ENCODE assay signal across 27 mouse cellular contexts in the genomic region with DNA sequence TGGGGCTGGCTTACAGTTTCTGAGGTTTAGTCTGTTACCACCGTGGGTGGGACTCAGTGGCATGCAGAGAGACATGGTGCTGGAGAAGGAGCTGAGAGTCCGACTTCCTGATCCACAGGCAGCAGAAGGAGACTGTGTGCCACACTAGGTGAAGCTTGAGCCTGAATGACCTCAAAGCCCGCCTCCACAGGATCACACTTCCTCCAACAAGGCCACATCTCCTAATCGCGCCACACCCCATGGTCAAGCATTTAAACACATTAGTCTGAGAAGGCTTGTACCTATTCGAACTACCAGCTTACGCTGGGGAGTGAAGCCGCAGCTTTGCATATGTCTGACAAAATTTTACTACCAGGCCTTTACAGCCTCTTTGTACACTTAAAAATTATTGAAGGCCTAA. TPM values are rescaled to one million over a fixed set of nuclear protein-coding genes. Genes with fewer than 3 reads are reported as not detected.
A peak's percentile ranks its signal among the peaks of the same experiment; 100 is the strongest.
DNase-seq lines count a peak whose midpoint lies in the region; ATAC-seq and TF ChIP-seq lines count a peak whose summit lies in the region.
"Had no signal": no experiment of that assay in that cellular context is flagged by ENCODE, and none has a peak within 500 bp of the region (broad histone marks: within the 10 kb centered on the region; RNA-seq: fewer than 3 reads in every experiment).

No protein-coding gene starts in this region.

- no peak for TF ChIP-seq RAD21 in CH12.LX (IDR thresholded peaks at IDR 0.05; ENCODE audit: low read depth, low read length)

- no peaks in the 10 kb centered on the region for H3K79me2 ChIP-seq in CH12.LX (replicated peaks; ENCODE audit: control insufficient read depth, extremely low read depth, insufficient read depth, poor library complexity, severe bottlenecking)

- no peak for TF ChIP-seq EP300 in CH12.LX (IDR thresholded peaks at IDR 0.05; ENCODE audit: low read length)

- no peak for TF ChIP-seq POLR2A in CH12.LX (IDR thresholded peaks at IDR 0.05; ENCODE audit: low read depth, low read length)

- ATAC-seq in embryonic facial prominence, embryonic 13.5 days (ENCODE audit: insufficient number of reproducible peaks, insufficient read depth, low FRiP score, low TSS enrichment, low read depth), result no peak
- ATAC-seq in limb, embryonic 12.5 days (ENCODE audit: insufficient number of reproducible peaks, insufficient read depth, low FRiP score, low TSS enrichment, low read depth), result no peak
- ATAC-seq: activated CD4-positive, CD25-positive, alpha-beta regulatory T cell, adult 4 months; CD4-positive, CD25-positive, alpha-beta regulatory T cell, adult 4 months; forebrain, embryonic 16.5 days had no signal

- no peak overlapping the region for H3K9ac ChIP-seq in embryonic facial prominence, embryonic 13.5 days
- H3K9ac ChIP-seq in limb, embryonic 12.5 days (replicated peaks), result no peak overlapping the region
- H3K9ac ChIP-seq in CH12.LX (ENCODE audit: insufficient read depth, low read depth), result no peak overlapping the region
- H3K9ac ChIP-seq: embryonic facial prominence, embryonic 12.5 days; forebrain, embryonic 12.5 days; hindbrain, embryonic 14.5 days had no signal

- no peak for TF ChIP-seq CTCF in CH12.LX (conservative IDR thresholded peaks at IDR 0.05 in 1 of 2, IDR thresholded peaks at IDR 0.05 in 1 of 2; ENCODE audit: low read depth in 2 of 2, low read length in 2 of 2)

- peaks cover 12% of the 10 kb centered on the region for H3K4me1 ChIP-seq in embryonic facial prominence, embryonic 13.5 days
- H3K4me1 ChIP-seq in embryonic facial prominence, embryonic 10.5 days, result peaks cover 7% of the 10 kb centered on the region; the same call in 1 of the 2 replicates
- peaks cover 25% of the 10 kb centered on the region for H3K4me1 ChIP-seq in limb, embryonic 12.5 days (replicated peaks)
- H3K4me1 ChIP-seq in limb, embryonic 10.5 days, result peaks cover 24% of the 10 kb centered on the region
- peaks cover 19 to 48% of the 10 kb centered on the region in 2 experiments for H3K4me1 ChIP-seq in CH12.LX (ENCODE audit: control insufficient read depth in 1 of 2, insufficient read depth in 2 of 2)

- no peaks in the 10 kb centered on the region for H3K9me3 ChIP-seq in embryonic facial prominence, embryonic 13.5 days
- no peaks in the 10 kb centered on the region for H3K9me3 ChIP-seq in embryonic facial prominence, embryonic 10.5 days
- no peaks in the 10 kb centered on the region for H3K9me3 ChIP-seq in limb, embryonic 12.5 days
- no peaks in the 10 kb centered on the region for H3K9me3 ChIP-seq in limb, embryonic 10.5 days (replicated peaks)
- H3K9me3 ChIP-seq in CH12.LX (replicated peaks; ENCODE audit: low read length), result no peaks in the 10 kb centered on the region
- H3K9me3 ChIP-seq: embryonic facial prominence, embryonic 12.5 days; forebrain, embryonic 12.5 days; hindbrain, embryonic 10.5 days had no signal

- no peak for DNase-seq in embryonic facial prominence, embryonic 10.5 days (ENCODE audit: low spot score)
- DNase-seq in limb, embryonic 10.5 days (ENCODE audit: low spot score), result no peak
- peak; percentile 44 for DNase-seq in CH12.LX (ENCODE audit: extremely low read depth)
- peak; percentile 76 for DNase-seq in lung, postnatal 36 days
- no peak for DNase-seq in spleen, adult 18-20 months
- no peak for DNase-seq in embryo, embryonic 10.5 days (ENCODE audit: low spot score)
- DNase-seq: adrenal gland, postnatal 14 days; B cell, adult 2 months; cerebellum, adult 18-20 months; cerebellum, adult 9-11 months; embryo, embryonic 11 days; gastrocnemius, postnatal 25 days had no signal

- H3K27ac ChIP-seq in embryonic facial prominence, embryonic 13.5 days, result 0 out of 2 replicates have a peak overlapping the region, but pooled peaks have one; percentile 1
- no peak overlapping the region for H3K27ac ChIP-seq in embryonic facial prominence, embryonic 10.5 days (replicated peaks)
- H3K27ac ChIP-seq in limb, embryonic 12.5 days, result 0 out of 2 replicates have a peak overlapping the region, but pooled peaks have one; percentile 17
- no peak overlapping the region for H3K27ac ChIP-seq in limb, embryonic 10.5 days
- H3K27ac ChIP-seq in CH12.LX (ENCODE audit: insufficient read depth, low read depth), result peak overlapping the region; percentile 42
- H3K27ac ChIP-seq: embryonic facial prominence, embryonic 12.5 days; forebrain, embryonic 12.5 days; hindbrain, embryonic 10.5 days; hindbrain, embryonic 14.5 days had no signal

- WGBS in embryonic facial prominence, embryonic 13.5 days, result 88% methylated on average over 8 of the region's 8 CpGs
- 92% methylated on average over 8 of the region's 8 CpGs for WGBS in embryonic facial prominence, embryonic 10.5 days
- 88% methylated on average over 8 of the region's 8 CpGs for WGBS in limb, embryonic 12.5 days
- WGBS in limb, embryonic 10.5 days, result 93% methylated on average over 8 of the region's 8 CpGs

- dilution Hi-C loops in CH12.LX (cut with MboI; ENCODE audit: extremely low pct_ligation_motif_present, extremely low pct_unique_long_range_greater_than_20kb, low sequenced_read_pairs), result no loop called here

- H3K27me3 ChIP-seq in embryonic facial prominence, embryonic 13.5 days, result no peaks in the 10 kb centered on the region
- no peaks in the 10 kb centered on the region for H3K27me3 ChIP-seq in embryonic facial prominence, embryonic 10.5 days (replicated peaks; ENCODE audit: low read depth, poor library complexity, severe bottlenecking)
- H3K27me3 ChIP-seq in limb, embryonic 12.5 days, result no peaks in the 10 kb centered on the region
- H3K27me3 ChIP-seq in limb, embryonic 10.5 days (ENCODE audit: low read depth, poor library complexity, severe bottlenecking), result no peaks in the 10 kb centered on the region
- H3K27me3 ChIP-seq in CH12.LX (replicated peaks), result no peaks in the 10 kb centered on the region
- H3K27me3 ChIP-seq: embryonic facial prominence, embryonic 12.5 days; forebrain, embryonic 12.5 days had no signal

- H3K4me3 ChIP-seq in embryonic facial prominence, embryonic 13.5 days, result no peak overlapping the region
- no peak overlapping the region for H3K4me3 ChIP-seq in embryonic facial prominence, embryonic 10.5 days
- no peak overlapping the region for H3K4me3 ChIP-seq in limb, embryonic 12.5 days (replicated peaks)
- no peak overlapping the region for H3K4me3 ChIP-seq in limb, embryonic 10.5 days
- no peak overlapping the region for H3K4me3 ChIP-seq in CH12.LX (replicated peaks in 1 of 3; ENCODE audit: low read depth in 2 of 3, low read length in 2 of 3, poor library complexity in 1 of 3)
- H3K4me3 ChIP-seq: embryonic facial prominence, embryonic 12.5 days; forebrain, embryonic 12.5 days; hindbrain, embryonic 10.5 days had no signal

- H3K36me3 ChIP-seq in embryonic facial prominence, embryonic 13.5 days, result peaks cover 55% of the 10 kb centered on the region
- H3K36me3 ChIP-seq in embryonic facial prominence, embryonic 10.5 days (replicated peaks), result peaks cover 90% of the 10 kb centered on the region
- H3K36me3 ChIP-seq in limb, embryonic 12.5 days, result peaks cover 63% of the 10 kb centered on the region
- peaks cover 90% of the 10 kb centered on the region for H3K36me3 ChIP-seq in limb, embryonic 10.5 days
- H3K36me3 ChIP-seq in CH12.LX (replicated peaks in 1 of 2; ENCODE audit: control insufficient read depth in 1 of 2, insufficient read depth in 1 of 2, low read length in 1 of 2), result peaks cover 39 to 77% of the 10 kb centered on the region in 2 experiments

- H3K4me2 ChIP-seq in embryonic facial prominence, embryonic 13.5 days, result no peak overlapping the region
- H3K4me2 ChIP-seq in limb, embryonic 12.5 days, result no peak overlapping the region
- H3K4me2 ChIP-seq in CH12.LX (ENCODE audit: insufficient read depth, low read depth, poor library complexity, severe bottlenecking), result no peak overlapping the region
- H3K4me2 ChIP-seq: embryonic facial prominence, embryonic 12.5 days; forebrain, embryonic 12.5 days; heart, embryonic 11.5 days; hindbrain, embryonic 14.5 days had no signal

- in situ Hi-C loops in CH12.LX (cut with MboI; ENCODE audit: low pct_ligation_motif_present, low pct_unique_long_range_greater_than_20kb, low sequenced_read_pairs), result no loop called here

TF ChIP-seq in CH12.LX, 34 proteins besides CTCF, POLR2A, EP300 and RAD21:
- TF ChIP-seq SIN3A (IDR thresholded peaks at IDR 0.05; ENCODE audit: low read length), result no peak
- TF ChIP-seq USF1 (IDR thresholded peaks at IDR 0.05; ENCODE audit: low read depth, low read length), result no peak
- no peak for TF ChIP-seq PAX5 (IDR thresholded peaks at IDR 0.05; ENCODE audit: low read length)

RNA-seq across cellular contexts. Expression of a gene that starts 19.6 kb away (rescaled TPM):
- 1.1 and 1.5 TPM in 2 replicates for polyA plus RNA-seq in embryonic facial prominence, embryonic 13.5 days (2015; fragmentation: Nextera tagmentation; extraction: Ambion mirVana)
- 2.3 and 2.7 TPM in 2 replicates for polyA plus RNA-seq in embryonic facial prominence, embryonic 10.5 days (2016; fragmentation: Nextera tagmentation; extraction: Ambion mirVana)
- polyA plus RNA-seq in limb, embryonic 12.5 days (2016; fragmentation: Nextera tagmentation; extraction: Ambion mirVana), result 2.0 and 2.3 TPM in 2 replicates
- polyA plus RNA-seq in limb, embryonic 10.5 days (2016; fragmentation: Nextera tagmentation; extraction: Ambion mirVana), result 1.2 and 1.9 TPM in 2 replicates
- total RNA-seq in CH12.LX (2012; rRNA removed) (0.38 and 0.67 TPM in 2 replicates), CH12.LX (2014; rRNA removed) (0.27 and 0.32 TPM in 2 replicates)
- 0.76 and 0.89 TPM in 2 replicates for polyA plus RNA-seq in CH12.LX (2012; ENCODE audit: insufficient read length, low read depth)

RNA-seq across cellular contexts. Expression of a gene that starts 50.0 kb away (rescaled TPM):
- 73.9 and 76.8 TPM in 2 replicates for polyA plus RNA-seq in embryonic facial prominence, embryonic 13.5 days (2015; fragmentation: Nextera tagmentation; extraction: Ambion mirVana)
- 106 and 117 TPM in 2 replicates for polyA plus RNA-seq in embryonic facial prominence, embryonic 10.5 days (2016; fragmentation: Nextera tagmentation; extraction: Ambion mirVana)
- polyA plus RNA-seq in limb, embryonic 12.5 days (2016; fragmentation: Nextera tagmentation; extraction: Ambion mirVana), result 81.2 and 83.6 TPM in 2 replicates
- 100 and 121 TPM in 2 replicates for polyA plus RNA-seq in limb, embryonic 10.5 days (2016; fragmentation: Nextera tagmentation; extraction: Ambion mirVana)
- total RNA-seq in CH12.LX (2012; rRNA removed), result 110 and 144 TPM in 2 replicates
- total RNA-seq in CH12.LX (2014; rRNA removed), result 112 and 126 TPM in 2 replicates
- 133 and 140 TPM in 2 replicates for polyA plus RNA-seq in CH12.LX (2012; ENCODE audit: insufficient read length, low read depth)

RNA-seq across cellular contexts. Expression of a gene that starts 58.6 kb away (rescaled TPM):
- 0.12 TPM in 1 of 2 replicates, not detected in the other for polyA plus RNA-seq in embryonic facial prominence, embryonic 13.5 days (2015; fragmentation: Nextera tagmentation; extraction: Ambion mirVana)
- polyA plus RNA-seq in embryonic facial prominence, embryonic 10.5 days (2016; fragmentation: Nextera tagmentation; extraction: Ambion mirVana), result not detected in 2 replicates
- not detected in 2 replicates for polyA plus RNA-seq in limb, embryonic 12.5 days (2016; fragmentation: Nextera tagmentation; extraction: Ambion mirVana)
- not detected in 2 replicates for polyA plus RNA-seq in limb, embryonic 10.5 days (2016; fragmentation: Nextera tagmentation; extraction: Ambion mirVana)
- 0.25 and 0.42 TPM in 2 replicates for total RNA-seq in CH12.LX (2012; rRNA removed)
- total RNA-seq in CH12.LX (2014; rRNA removed), result 0.11 TPM in 1 of 2 replicates, not detected in the other
- polyA plus RNA-seq in CH12.LX (2012; ENCODE audit: insufficient read length, low read depth), result 0.15 and 0.29 TPM in 2 replicates
- total RNA-seq: adrenal gland, adult 18-20 months; adrenal gland, postnatal 14 days; gastrocnemius, postnatal 25 days; granulocyte monocyte progenitor cell, adult 5-6 weeks; heart, postnatal 25 days had no signal
- polyA plus RNA-seq: activated CD4-positive, CD25-positive, alpha-beta regulatory T cell, adult 4 months; CD4-positive, CD25-positive, alpha-beta regulatory T cell, adult 4 months; embryonic facial prominence, embryonic 12.5 days; forebrain, embryonic 12.5 days; forebrain, embryonic 16.5 days; frontal cortex, adult 2 months; heart, embryonic 11.5 days; heart, embryonic 16.5 days; hindbrain, embryonic 10.5 days had no signal

Comparison
In these comparisons a context has a peak if more than half of its experiments do, and no peak if none do; other contexts are left out.
1. H3K27ac ChIP-seq: peak in embryonic facial prominence, embryonic 13.5 days (single experiment), limb, embryonic 12.5 days (single experiment) and CH12.LX (single experiment); none in embryonic facial prominence, embryonic 10.5 days (single experiment) and limb, embryonic 10.5 days (single experiment).
2. DNase-seq: peak in CH12.LX (single experiment) and lung, postnatal 36 days (single experiment); none in embryonic facial prominence, embryonic 10.5 days (single experiment), limb, embryonic 10.5 days (single experiment), spleen, adult 18-20 months (0 of 2) and embryo, embryonic 10.5 days (single experiment).